ENCODE assay signal across 10 mouse cellular contexts in the genomic region with DNA sequence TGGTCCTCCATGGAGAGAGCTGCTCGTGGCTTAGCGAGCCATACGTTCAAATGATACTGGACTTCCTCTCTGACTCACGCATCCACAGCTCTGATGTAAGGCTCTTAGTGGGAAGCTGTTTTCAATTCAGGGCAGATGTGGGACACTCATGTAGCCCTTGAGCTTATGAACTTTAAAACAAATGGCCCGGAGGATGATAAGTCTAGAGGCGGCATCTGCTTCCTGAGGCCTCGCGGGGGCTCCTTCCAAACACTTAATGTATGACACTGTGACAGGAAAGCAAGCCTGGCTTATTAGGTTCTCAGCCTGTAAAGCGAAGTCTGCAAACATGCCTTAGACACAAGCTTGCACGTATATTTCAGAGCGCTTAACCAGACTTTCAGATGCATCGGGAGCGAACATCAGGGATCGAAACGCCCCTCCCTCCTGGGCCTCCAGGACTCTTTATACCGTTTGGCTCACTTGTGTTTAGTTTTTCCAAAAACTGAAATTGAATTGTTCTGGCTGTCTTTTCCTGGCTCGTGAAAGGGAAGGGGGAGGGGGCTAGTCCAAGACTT. TPM values are rescaled to one million over a fixed set of nuclear protein-coding genes. Genes with fewer than 3 reads are reported as not detected.
DNase-seq lines count a peak whose midpoint lies in the region; ATAC-seq and TF ChIP-seq lines count a peak whose summit lies in the region.
"Had no signal": no experiment of that assay in that cellular context is flagged by ENCODE, and none has a peak within 500 bp of the region (broad histone marks: within the 10 kb centered on the region; RNA-seq: fewer than 3 reads in every experiment).

No protein-coding gene starts in this region.

- H3K9me3 ChIP-seq in limb, embryonic 12.5 days = no peaks in the 10 kb centered on the region
- H3K9me3 ChIP-seq in stomach, embryonic 14.5 days (ENCODE audit: control insufficient read depth, low read depth, low read length) = no peaks in the 10 kb centered on the region

- peak overlapping the region; percentile 43; the same call in 1 of the 2 replicates for H3K27ac ChIP-seq in layer of hippocampus, adult 2 months
- peak overlapping the region; percentile 66 for H3K27ac ChIP-seq in limb, embryonic 12.5 days
- H3K27ac ChIP-seq in stomach, embryonic 14.5 days (ENCODE audit: low read length) = peak overlapping the region; percentile 74

- WGBS in limb, embryonic 12.5 days = 17% methylated on average over 17 of the region's 17 CpGs
- 24% methylated on average over 17 of the region's 17 CpGs for WGBS in stomach, embryonic 14.5 days

- peaks cover 11% of the 10 kb centered on the region for H3K4me1 ChIP-seq in limb, embryonic 12.5 days (replicated peaks)
- H3K4me1 ChIP-seq in stomach, embryonic 14.5 days (ENCODE audit: control insufficient read depth, insufficient read depth, low read length) = peaks cover 9% of the 10 kb centered on the region; the same call in 1 of the 2 replicates

- no peak overlapping the region for H3K4me3 ChIP-seq in layer of hippocampus, adult 2 months
- peak overlapping the region; percentile 19 for H3K4me3 ChIP-seq in limb, embryonic 12.5 days (replicated peaks)
- H3K4me3 ChIP-seq in stomach, embryonic 14.5 days (ENCODE audit: low read depth, low read length) = peak overlapping the region; percentile 17; the same call in 1 of the 2 replicates
- H3K4me3 ChIP-seq: erythroblast, embryonic 14.5 days had no signal

- peak; percentile 83 for ATAC-seq in granulocyte monocyte progenitor cell, adult 5-6 weeks (replicated peaks; ENCODE audit: poor library complexity, severe bottlenecking)
- peak; percentile 77 for ATAC-seq in limb, embryonic 12.5 days (ENCODE audit: insufficient number of reproducible peaks, insufficient read depth, low FRiP score, low TSS enrichment, low read depth)
- ATAC-seq in stomach, embryonic 14.5 days (ENCODE audit: insufficient number of reproducible peaks, insufficient read depth, low FRiP score, low read depth) = peak; percentile 74; the same call in 1 of the 2 replicates

- H3K36me3 ChIP-seq in limb, embryonic 12.5 days = no peaks in the 10 kb centered on the region
- no peaks in the 10 kb centered on the region for H3K36me3 ChIP-seq in stomach, embryonic 14.5 days (ENCODE audit: control insufficient read depth, insufficient read depth, low read length)

- no peak for DNase-seq in layer of hippocampus, adult 2 months (ENCODE audit: low spot score in 2 of 2)
- DNase-seq in layer of hippocampus, postnatal 14 days (ENCODE audit: low spot score in 2 of 2) = no peak
- no peak for DNase-seq in spleen, adult 18-20 months
- no peak for DNase-seq in urinary bladder, postnatal 25 days (ENCODE audit: low spot score)
- DNase-seq in frontal cortex, postnatal 10 days (ENCODE audit: low spot score in 2 of 2) = no peak
- DNase-seq: left cerebral cortex, postnatal 4 days had no signal

- TF ChIP-seq CTCF in layer of hippocampus, adult 2 months (conservative IDR thresholded peaks at IDR 0.05) = no peak

- H3K27me3 ChIP-seq in limb, embryonic 12.5 days = no peaks in the 10 kb centered on the region
- H3K27me3 ChIP-seq in stomach, embryonic 14.5 days (ENCODE audit: control insufficient read depth, insufficient read depth, low read length) = no peaks in the 10 kb centered on the region

- H3K9ac ChIP-seq in limb, embryonic 12.5 days (replicated peaks) = no peak overlapping the region
- H3K9ac ChIP-seq in stomach, embryonic 14.5 days (replicated peaks; ENCODE audit: low read depth, low read length) = no peak overlapping the region

- H3K4me2 ChIP-seq in limb, embryonic 12.5 days = peak overlapping the region; percentile 47
- peak overlapping the region; percentile 31 for H3K4me2 ChIP-seq in stomach, embryonic 14.5 days (replicated peaks; ENCODE audit: low read depth, low read length)

RNA-seq across cellular contexts. Expression of a gene that starts 59.4 kb away (rescaled TPM):
- total RNA-seq in layer of hippocampus, adult 2 months (2021) = 10 to 100 TPM; 75.7 to 86.0 TPM
- total RNA-seq in layer of hippocampus, postnatal 14 days (2021) = 10 to 100 TPM; 88.3 to 90.1 TPM
- 1.9 and 2.4 TPM in 2 replicates for total RNA-seq in granulocyte monocyte progenitor cell, adult 5-6 weeks (2014; fragmentation: Nextera tagmentation)
- 2.1 and 2.4 TPM in 2 replicates for total RNA-seq in granulocyte monocyte progenitor cell, adult 5-6 weeks (2017)
- 7.5 and 7.8 TPM in 2 replicates for polyA plus RNA-seq in limb, embryonic 12.5 days (2016; fragmentation: Nextera tagmentation; extraction: Ambion mirVana)
- 9.3 and 9.7 TPM in 2 replicates for polyA plus RNA-seq in stomach, embryonic 14.5 days (2014; fragmentation: Nextera tagmentation; extraction: Ambion mirVana)

Comparison
In these comparisons a context has a peak if more than half of its experiments do, and no peak if none do; other contexts are left out.
1. RNA of a gene that starts 59.4 kb away (total RNA-seq): 88.3 to 90.1 TPM in layer of hippocampus, postnatal 14 days and 75.7 to 86.0 TPM in layer of hippocampus, adult 2 months; 1.9 to 2.4 TPM in granulocyte monocyte progenitor cell, adult 5-6 weeks; every median in the first group is over 10 times any median in the second.
2. Peak in every context shown above with its lines, with median percentiles within 50 percentile points of each other: H3K27ac ChIP-seq and ATAC-seq.